Mouse (Mus musculus): ENCODE measurements at regions not wholly inside any gene's neighbourhood (a gene's known extent, or its start where the extent isn't known, plus 50 kb on each side); places are given as distances from the start of the nearest gene placed in this dataset.

DNA sequence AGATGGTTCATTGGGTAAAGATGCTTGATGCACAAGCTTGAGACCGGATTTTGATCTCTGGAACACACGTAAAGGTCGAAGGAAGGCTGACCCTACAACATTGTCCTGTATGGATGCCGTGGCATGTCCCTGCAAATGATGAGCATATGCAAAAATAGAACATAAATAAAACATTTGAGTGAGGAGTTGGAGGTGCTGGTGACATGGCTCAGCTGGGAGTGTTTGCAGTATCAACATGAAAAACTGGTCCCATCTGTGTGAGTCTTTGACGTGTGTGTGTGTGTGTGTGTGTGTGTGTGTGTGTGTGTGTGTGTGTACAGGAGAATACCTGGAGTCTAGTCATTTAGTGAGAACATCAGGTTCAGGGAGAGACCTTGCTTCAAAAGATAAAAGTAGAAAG lies 107.8 kb downstream of the Gm525 start:
- TF ChIP-seq USF1 (IDR thresholded peaks at IDR 0.05; ENCODE audit: low read depth) = no peak
- no peak for TF ChIP-seq MAX (IDR thresholded peaks at IDR 0.05)
- TF ChIP-seq MYOD1 (IDR thresholded peaks at IDR 0.05; ENCODE audit: control insufficient read depth, insufficient read length, low read depth) = no peak

Data from C2C12 (cell line).